Mouse (Mus musculus) intestine, embryonic 15.5 days (tissue): Measurements from ENCODE around the gene Rnpepl1. TPM values are rescaled to one million over a fixed set of nuclear protein-coding genes. Genes with fewer than 3 reads are reported as not detected.

Experiments
- ATAC-seq: fragments of 200-750 bp; cut with Nextera tagmentation; 2 replicates; pipeline ENCODE4 v1.8.0; 2017; ENCODE audit warnings: moderate TSS enrichment, moderate library complexity
- H3K27ac ChIP-seq: fragments of 300-500 bp; sonication (generic); 2 replicates; pipeline ENCODE4 v1.5.1; 2015; ENCODE audit warnings: mild to moderate bottlenecking, inconsistent platforms
- H3K27me3 ChIP-seq: fragments of 300-500 bp; sonication (generic); replicated peaks from 2 replicates; pipeline ENCODE4 v1.6.1; 2015; ENCODE audit warnings: inconsistent platforms
- H3K36me3 ChIP-seq: fragments of 300-500 bp; sonication (generic); 2 replicates; pipeline ENCODE4 v1.6.1; 2015; ENCODE audit warnings: inconsistent platforms
- H3K4me1 ChIP-seq: fragments of 300-500 bp; sonication (generic); replicated peaks from 2 replicates; pipeline ENCODE4 v1.6.1; 2015; ENCODE audit warnings: inconsistent platforms
- H3K4me2 ChIP-seq: fragments of 300-500 bp; sonication (generic); replicated peaks from 2 replicates; pipeline ENCODE4 v1.6.1; 2015; ENCODE audit warnings: mild to moderate bottlenecking, inconsistent platforms
- H3K4me3 ChIP-seq: fragments of 300-500 bp; sonication (generic); replicated peaks from 2 replicates; pipeline ENCODE4 v1.5.1; 2015; ENCODE audit warnings: inconsistent platforms
- H3K9ac ChIP-seq: fragments of 300-500 bp; sonication (generic); 2 replicates; pipeline ENCODE4 v1.6.1; 2015; ENCODE audit warnings: inconsistent platforms
- H3K9me3 ChIP-seq: fragments of 300-500 bp; sonication (generic); 2 replicates; pipeline ENCODE4 v1.6.1; 2016; ENCODE audit warnings: inconsistent platforms
- WGBS: fragments of 180-500 bp; shearing (Covaris S2); methylation state at CpG from one replicate; pipeline ENCODE4 v1.1.7; 2015; 5-methylcytosine and 5-hydroxymethylcytosine counted together
- polyA plus RNA-seq: library from polyadenylated mRNA; unstranded; fragments of >200 nt; fragmentation: Nextera tagmentation; extraction: Ambion mirVana; gene quantifications from 2 replicates; pipeline ENCODE4 v1.2.1, GENCODE M21; 2015

Rnpepl1 gene
- polyA plus RNA-seq, 1 experiment from 2014 or later = 40.6 TPM

GRCm38 (mm10) chr1:92933611-92934010 lies 23.0 kb downstream of the Rnpepl1 start:
- Histone ChIP-seq H3K9ac (peak overlapping the region; percentile 57), H3K27ac (peak overlapping the region; percentile 98), H3K4me2 (peak overlapping the region; percentile 87), H3K4me3 (peak overlapping the region; percentile 69), H3K4me1 (peaks cover 16% of the 10 kb centered on the region), H3K36me3 (0 out of 2 replicates have a peak, but pooled peaks cover 3% of the 10 kb centered on the region), H3K27me3 (no peaks in the 10 kb centered on the region), H3K9me3 (no peaks in the 10 kb centered on the region)
- 77% methylated on average over 4 of the region's 4 CpGs for WGBS
- no peak for ATAC-seq

- ATAC-seq = peak; percentile 99
- Histone ChIP-seq H3K9me3 (no peaks in the 10 kb centered on the region), H3K36me3 (0 out of 2 replicates have a peak, but pooled peaks cover 7% of the 10 kb centered on the region), H3K4me2 (peak within 1 kb of the TSS; percentile 87), H3K4me1 (peaks cover 16% of the 10 kb centered on the region), H3K27ac (peak within 1 kb of the TSS; percentile 98), H3K9ac (peak within 1 kb of the TSS; percentile 86), H3K4me3 (peak within 1 kb of the TSS; percentile 69), H3K27me3 (no peaks in the 10 kb centered on the region)
- under 1% methylated on average over 45 of the region's 45 CpGs for WGBS
These were observed 23.7 kb downstream of the Rnpepl1 start, which contains the start of gene Capn10 for GRCm38 (mm10) chr1:92934182-92934827. Gene Capn10 (plus strand): TSS chr1:92934376.

- no peaks in the 10 kb centered on the region for H3K9me3 ChIP-seq
- H3K27ac ChIP-seq = peak overlapping the region; percentile 98
- H3K36me3 ChIP-seq = peaks cover 16% of the 10 kb centered on the region
- no peaks in the 10 kb centered on the region for H3K27me3 ChIP-seq
- peak overlapping the region; percentile 86 for H3K9ac ChIP-seq
- 17% methylated on average over 10 of the region's 10 CpGs for WGBS
- peaks cover 16% of the 10 kb centered on the region for H3K4me1 ChIP-seq
- ATAC-seq = no peak
- peak overlapping the region; percentile 87 for H3K4me2 ChIP-seq
- peak overlapping the region; percentile 69 for H3K4me3 ChIP-seq
These were observed 24.7 kb downstream of the Rnpepl1 start for GRCm38 (mm10) chr1:92935054-92935962.

- H3K36me3 ChIP-seq = peaks cover 18% of the 10 kb centered on the region
- 0 out of 2 replicates have a peak overlapping the region, but pooled peaks have one; percentile 86 for H3K9ac ChIP-seq
- H3K4me3 ChIP-seq = peak overlapping the region; percentile 69; the same call in 1 of the 2 replicates
- peak overlapping the region; percentile 87 for H3K4me2 ChIP-seq
- 34% methylated on average over 2 of the region's 2 CpGs for WGBS
- ATAC-seq = no peak
- H3K27me3 ChIP-seq = no peaks in the 10 kb centered on the region
- no peak overlapping the region for H3K27ac ChIP-seq
- no peaks in the 10 kb centered on the region for H3K9me3 ChIP-seq
- peaks cover 16% of the 10 kb centered on the region for H3K4me1 ChIP-seq
These were observed 25.4 kb downstream of the Rnpepl1 start for GRCm38 (mm10) chr1:92935977-92936376.

- 72% methylated on average over 3 of the region's 3 CpGs for WGBS
- H3K27me3 ChIP-seq = no peaks in the 10 kb centered on the region
- H3K27ac ChIP-seq = no peak overlapping the region
- no peak overlapping the region for H3K9ac ChIP-seq
- peaks cover 18% of the 10 kb centered on the region for H3K36me3 ChIP-seq
- no peak for ATAC-seq
- no peak overlapping the region for H3K4me3 ChIP-seq
- H3K4me2 ChIP-seq = peak overlapping the region; percentile 87; the same call in 1 of the 2 replicates
- peaks cover 16% of the 10 kb centered on the region for H3K4me1 ChIP-seq
- no peaks in the 10 kb centered on the region for H3K9me3 ChIP-seq
These were observed 25.9 kb downstream of the Rnpepl1 start for GRCm38 (mm10) chr1:92936467-92936866.

- no peak overlapping the region for H3K4me3 ChIP-seq
- 84% methylated on average over 3 of the region's 3 CpGs for WGBS
- H3K27ac ChIP-seq = 0 out of 2 replicates have a peak overlapping the region, but pooled peaks have one; percentile 28
- no peaks in the 10 kb centered on the region for H3K9me3 ChIP-seq
- H3K36me3 ChIP-seq = peaks cover 22% of the 10 kb centered on the region
- ATAC-seq = 0 out of 2 replicates have a peak, but pooled peaks have one; percentile 5
- H3K9ac ChIP-seq = no peak overlapping the region
- H3K4me1 ChIP-seq = peaks cover 16% of the 10 kb centered on the region
- no peaks in the 10 kb centered on the region for H3K27me3 ChIP-seq
- 0 out of 2 replicates have a peak overlapping the region, but pooled peaks have one; percentile 17 for H3K4me2 ChIP-seq
These were observed 27.2 kb downstream of the Rnpepl1 start for GRCm38 (mm10) chr1:92937797-92938196.

GRCm38 (mm10) chr1:92939746-92940145 lies 29.2 kb downstream of the Rnpepl1 start:
- WGBS = 94% methylated on average over 4 of the region's 4 CpGs

GRCm38 (mm10) chr1:92943219-92943989 lies 32.8 kb downstream of the Rnpepl1 start:
- Histone ChIP-seq H3K4me3 (no peak overlapping the region), H3K27me3 (no peaks in the 10 kb centered on the region), H3K27ac (no peak overlapping the region), H3K4me1 (no peaks in the 10 kb centered on the region), H3K4me2 (no peak overlapping the region), H3K9ac (no peak overlapping the region), H3K36me3 (peaks cover 32% of the 10 kb centered on the region), H3K9me3 (no peaks in the 10 kb centered on the region)
- WGBS = 94% methylated on average over 19 of the region's 19 CpGs
- no peak for ATAC-seq

More at GRCm38 (mm10) chr1:92939746-92940145, 29.2 kb downstream of the Rnpepl1 start:
- H3K4me2 ChIP-seq = no peak overlapping the region
- H3K27me3 ChIP-seq = no peaks in the 10 kb centered on the region
- H3K9me3 ChIP-seq = no peaks in the 10 kb centered on the region
- H3K4me3 ChIP-seq = no peak overlapping the region
- no peak overlapping the region for H3K9ac ChIP-seq
- peaks cover 29% of the 10 kb centered on the region for H3K36me3 ChIP-seq
- ATAC-seq = no peak
- H3K4me1 ChIP-seq = peaks cover 11% of the 10 kb centered on the region
- H3K27ac ChIP-seq = no peak overlapping the region

- Histone ChIP-seq H3K4me1 (0 out of 2 replicates have a peak, but pooled peaks cover 4% of the 10 kb centered on the region), H3K27ac (no peak overlapping the region), H3K27me3 (no peaks in the 10 kb centered on the region), H3K9me3 (no peaks in the 10 kb centered on the region), H3K4me3 (no peak overlapping the region), H3K9ac (no peak overlapping the region), H3K4me2 (no peak overlapping the region), H3K36me3 (peaks cover 13% of the 10 kb centered on the region)
- WGBS = 95% methylated on average over 3 of the region's 3 CpGs
- no peak for ATAC-seq
These were observed 37.4 kb downstream of the Rnpepl1 start for GRCm38 (mm10) chr1:92947966-92948365.

- Histone ChIP-seq H3K9me3 (no peaks in the 10 kb centered on the region), H3K27ac (peak overlapping the region; percentile 40; the same call in 1 of the 2 replicates), H3K9ac (no peak overlapping the region), H3K27me3 (no peaks in the 10 kb centered on the region), H3K4me3 (peak overlapping the region; percentile 37), H3K4me2 (peak overlapping the region; percentile 54), H3K36me3 (peaks cover 9% of the 10 kb centered on the region; the same call in 1 of the 2 replicates), H3K4me1 (0 out of 2 replicates have a peak, but pooled peaks cover 4% of the 10 kb centered on the region)
- ATAC-seq = peak; percentile 24; the same call in 1 of the 2 replicates
- WGBS = 56% methylated on average over 6 of the region's 6 CpGs
These were observed 38.8 kb downstream of the Rnpepl1 start for GRCm38 (mm10) chr1:92949426-92949825.

- WGBS = 42% methylated on average over 5 of the region's 5 CpGs
- ATAC-seq = peak; percentile 93
- Histone ChIP-seq H3K9me3 (no peaks in the 10 kb centered on the region), H3K4me1 (0 out of 2 replicates have a peak, but pooled peaks cover 4% of the 10 kb centered on the region), H3K4me2 (peak within 1 kb of the TSS; percentile 54), H3K27ac (peak within 1 kb of the TSS; percentile 56), H3K4me3 (peak within 1 kb of the TSS; percentile 37), H3K27me3 (no peaks in the 10 kb centered on the region), H3K9ac (peak within 1 kb of the TSS; percentile 49; the same call in 1 of the 2 replicates), H3K36me3 (no peaks in the 10 kb centered on the region)
These were observed 40.0 kb downstream of the Rnpepl1 start, which contains the start of gene Gpr35 for GRCm38 (mm10) chr1:92950607-92951006. Gene Gpr35 (plus strand): TSS chr1:92950865.
